Mouse (Mus musculus): ENCODE data around the gene Car6.

DNA sequence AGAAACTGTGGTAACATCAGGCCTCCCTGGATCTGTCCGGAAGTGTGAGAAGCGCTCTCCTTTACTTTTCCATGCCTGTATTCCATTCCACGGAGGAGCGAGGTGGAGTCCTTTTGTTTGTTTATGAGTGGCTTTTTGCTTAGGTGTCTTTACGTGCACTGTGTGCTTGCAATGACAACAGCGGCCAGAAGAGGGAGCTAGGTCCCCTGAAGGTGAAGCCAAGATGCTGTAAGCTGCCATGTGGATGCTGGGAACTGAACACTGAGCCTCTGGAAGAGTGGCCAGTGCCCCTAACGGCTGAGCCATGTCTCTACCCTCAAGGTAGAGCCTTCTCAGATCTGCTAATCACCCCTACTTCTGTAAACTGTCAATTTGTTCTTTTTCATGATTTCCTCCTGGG is 19.8 kb downstream of the Car6 start:
- TF ChIP-seq ZC3H11A (IDR thresholded peaks at IDR 0.05; ENCODE audit: borderline replicate concordance, low read depth, low read length): no peak
- no peak for TF ChIP-seq MAFK (IDR thresholded peaks at IDR 0.05; ENCODE audit: insufficient read depth, low read depth, low read length)
